Mouse (Mus musculus) erythroblast, embryonic 14.5 days (primary cell): ENCODE data around the gene Bcl2a1b. TPM values are rescaled to one million over a fixed set of nuclear protein-coding genes. Genes with fewer than 3 reads are reported as not detected.
"Not testable (repeated sequence)": the region's sequence is repeated elsewhere in the genome, so short reads cannot be mapped to it uniquely, and the experiment has no call there.

Source experiments
- H3K27me3 ChIP-seq: 2 replicates; pipeline ENCODE4 v1.6.1; 2012; ENCODE audit warnings: inconsistent platforms; ENCODE audit not compliant: control insufficient read depth
- H3K36me3 ChIP-seq: 2 replicates; pipeline ENCODE4 v1.6.1; 2012; ENCODE audit warnings: mild to moderate bottlenecking, inconsistent platforms; ENCODE audit not compliant: control insufficient read depth
- H3K4me1 ChIP-seq: 2 replicates; pipeline ENCODE4 v1.6.1; 2012; ENCODE audit warnings: inconsistent platforms; ENCODE audit not compliant: control insufficient read depth
- H3K4me3 ChIP-seq: replicated peaks from 2 replicates; pipeline ENCODE3; 2012; ENCODE audit warnings: moderate library complexity, mild to moderate bottlenecking, inconsistent platforms
- H3K9me3 ChIP-seq: 2 replicates; pipeline ENCODE4 v1.6.1; 2012; ENCODE audit warnings: low read length, inconsistent platforms, mixed read lengths; ENCODE audit not compliant: control insufficient read depth
- polyA plus RNA-seq: library from polyadenylated mRNA; stranded (reverse); fragments of >175 nt; gene quantifications from 2 replicates; pipeline ENCODE4 v1.2.3, GENCODE M21; 2012

Gene Bcl2a1b
- 0.04 TPM in 1 of 2 replicates, not detected in the other for polyA plus RNA-seq

GRCm38 (mm10) chr9:89198969-89199416, at the start of gene Bcl2a1b, which contains the start of gene Gm29094:
TSS of gene Bcl2a1b (plus strand) at chr9:89199209.
TSS of gene Gm29094 (plus strand) at chr9:89199379.
- H3K27me3 ChIP-seq, H3K4me3 ChIP-seq, H3K36me3 ChIP-seq, H3K4me1 ChIP-seq, H3K9me3 ChIP-seq: not testable (repeated sequence)

GRCm38 (mm10) chr9:89172539-89172938, 26.5 kb upstream of the Bcl2a1b start:
- H3K36me3 ChIP-seq, H3K4me1 ChIP-seq, H3K9me3 ChIP-seq: not testable (repeated sequence)

GRCm38 (mm10) chr9:89178833-89179232, 20.2 kb upstream of the Bcl2a1b start:
- H3K9me3 ChIP-seq, H3K27me3 ChIP-seq, H3K4me3 ChIP-seq, H3K4me1 ChIP-seq, H3K36me3 ChIP-seq: not testable (repeated sequence)

More at GRCm38 (mm10) chr9:89172539-89172938, 26.5 kb upstream of the Bcl2a1b start:
- H3K27me3 ChIP-seq, H3K4me3 ChIP-seq: not testable (repeated sequence)

GRCm38 (mm10) chr9:89179469-89179868, 19.5 kb upstream of the Bcl2a1b start:
- not testable (repeated sequence) for H3K36me3 ChIP-seq, H3K9me3 ChIP-seq, H3K4me3 ChIP-seq, H3K4me1 ChIP-seq, H3K27me3 ChIP-seq

- not testable (repeated sequence) for H3K4me1 ChIP-seq, H3K27me3 ChIP-seq, H3K4me3 ChIP-seq, H3K36me3 ChIP-seq, H3K9me3 ChIP-seq
Measured at GRCm38 (mm10) chr9:89187006-89187405, 12.0 kb upstream of the Bcl2a1b start.

GRCm38 (mm10) chr9:89195483-89195882, 3.5 kb upstream of the Bcl2a1b start:
- not testable (repeated sequence) for H3K4me3 ChIP-seq, H3K9me3 ChIP-seq, H3K27me3 ChIP-seq, H3K4me1 ChIP-seq, H3K36me3 ChIP-seq

GRCm38 (mm10) chr9:89197509-89197908, 1.5 kb upstream of the Bcl2a1b start:
- H3K4me1 ChIP-seq, H3K36me3 ChIP-seq, H3K9me3 ChIP-seq, H3K4me3 ChIP-seq, H3K27me3 ChIP-seq: not testable (repeated sequence)

GRCm38 (mm10) chr9:89198349-89198748, 660 bp upstream of the Bcl2a1b start:
- not testable (repeated sequence) for H3K27me3 ChIP-seq, H3K9me3 ChIP-seq, H3K4me1 ChIP-seq, H3K4me3 ChIP-seq, H3K36me3 ChIP-seq

GRCm38 (mm10) chr9:89202256-89202655, 3.2 kb downstream of the Bcl2a1b start:
- H3K4me3 ChIP-seq, H3K36me3 ChIP-seq, H3K9me3 ChIP-seq, H3K27me3 ChIP-seq, H3K4me1 ChIP-seq: not testable (repeated sequence)

GRCm38 (mm10) chr9:89208939-89209338, 9.9 kb downstream of the Bcl2a1b start:
- H3K36me3 ChIP-seq, H3K27me3 ChIP-seq, H3K9me3 ChIP-seq, H3K4me3 ChIP-seq, H3K4me1 ChIP-seq: not testable (repeated sequence)

GRCm38 (mm10) chr9:89210353-89211064, 11.5 kb downstream of the Bcl2a1b start, which contains the start of gene Mthfs:
TSS of gene Mthfs (plus strand) at chr9:89210676.
- not testable (repeated sequence) for H3K27me3 ChIP-seq, H3K36me3 ChIP-seq, H3K4me1 ChIP-seq, H3K9me3 ChIP-seq
- peak within 1 kb of the TSS; percentile 42 for H3K4me3 ChIP-seq

GRCm38 (mm10) chr9:89211065-89211858, 12.3 kb downstream of the Bcl2a1b start:
- not testable (repeated sequence) for H3K36me3 ChIP-seq, H3K4me3 ChIP-seq, H3K9me3 ChIP-seq, H3K4me1 ChIP-seq, H3K27me3 ChIP-seq

- not testable (repeated sequence) for H3K9me3 ChIP-seq, H3K27me3 ChIP-seq, H3K4me3 ChIP-seq, H3K36me3 ChIP-seq, H3K4me1 ChIP-seq
Measured at GRCm38 (mm10) chr9:89212428-89212827, 13.4 kb downstream of the Bcl2a1b start.

- not testable (repeated sequence) for H3K9me3 ChIP-seq, H3K36me3 ChIP-seq, H3K4me1 ChIP-seq, H3K27me3 ChIP-seq, H3K4me3 ChIP-seq
Measured at GRCm38 (mm10) chr9:89218174-89218573, 19.2 kb downstream of the Bcl2a1b start.
